Mouse (Mus musculus): Measurements from ENCODE around the gene Enpp3.

Enpp3 gene

DNA sequence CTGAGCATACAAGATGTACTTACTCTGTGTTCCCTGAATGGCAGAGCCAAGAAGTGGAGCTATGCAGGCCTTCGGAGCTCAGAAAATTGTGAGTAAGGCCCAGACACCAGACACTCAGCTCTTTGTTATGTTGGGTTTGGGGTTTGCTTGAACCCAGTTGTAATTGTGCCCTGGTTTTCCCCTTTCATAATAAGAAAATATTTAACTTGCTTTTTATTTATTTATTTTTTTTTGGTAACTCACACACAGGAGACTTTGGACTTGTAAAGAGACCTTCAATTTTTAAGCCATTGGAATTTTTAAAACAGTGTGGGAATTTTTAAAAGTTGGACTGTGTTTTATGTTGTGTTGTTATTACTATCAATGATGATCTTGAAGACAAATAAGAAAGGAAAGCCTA, at the start of gene Enpp3:
TSS of gene Enpp3 (minus strand) at position 148 of the 400 bp plus-strand sequence.
- no peak for DNase-seq

DNA sequence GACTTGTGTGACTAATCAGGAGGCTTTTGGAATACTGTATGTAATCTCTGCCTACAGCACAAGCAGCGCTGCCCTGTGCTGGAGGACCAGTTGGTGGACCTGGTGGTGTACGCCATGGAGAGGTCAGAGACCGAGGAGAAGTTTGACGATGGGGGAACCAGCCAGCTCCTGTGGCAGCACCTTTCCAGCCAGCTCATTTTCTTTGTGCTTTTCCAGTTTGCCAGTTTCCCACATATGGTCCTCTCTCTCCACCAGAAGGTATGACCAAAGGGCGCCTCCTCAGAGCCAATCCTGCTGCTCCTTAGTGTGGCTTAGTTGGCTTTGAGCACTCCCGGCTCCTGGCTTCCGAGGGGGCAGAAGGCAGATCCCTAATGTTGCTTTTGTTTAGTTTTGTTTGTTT, 45.7 kb upstream of the Enpp3 start:
- peak; percentile 76 for DNase-seq

DNA sequence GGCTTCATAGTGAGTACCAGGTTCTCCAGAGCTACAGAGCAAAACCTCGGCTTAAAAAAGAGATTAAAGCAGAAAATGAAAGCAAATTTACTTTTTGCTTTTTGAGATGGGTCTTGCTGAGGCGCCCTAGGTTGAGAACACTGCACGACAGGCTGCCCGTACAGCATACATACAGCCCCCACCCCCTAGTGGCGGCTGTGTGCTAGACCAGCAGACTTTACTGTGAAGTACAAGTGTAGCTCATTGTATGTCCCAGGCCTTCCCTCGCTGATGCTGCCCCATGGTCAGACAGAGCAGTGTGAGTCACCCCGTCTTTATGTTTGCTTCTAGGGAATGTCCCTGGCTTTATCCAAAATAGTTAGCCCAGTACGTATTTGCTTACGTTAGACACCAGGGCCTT, 43.4 kb upstream of the Enpp3 start:
- no peak for DNase-seq

DNA sequence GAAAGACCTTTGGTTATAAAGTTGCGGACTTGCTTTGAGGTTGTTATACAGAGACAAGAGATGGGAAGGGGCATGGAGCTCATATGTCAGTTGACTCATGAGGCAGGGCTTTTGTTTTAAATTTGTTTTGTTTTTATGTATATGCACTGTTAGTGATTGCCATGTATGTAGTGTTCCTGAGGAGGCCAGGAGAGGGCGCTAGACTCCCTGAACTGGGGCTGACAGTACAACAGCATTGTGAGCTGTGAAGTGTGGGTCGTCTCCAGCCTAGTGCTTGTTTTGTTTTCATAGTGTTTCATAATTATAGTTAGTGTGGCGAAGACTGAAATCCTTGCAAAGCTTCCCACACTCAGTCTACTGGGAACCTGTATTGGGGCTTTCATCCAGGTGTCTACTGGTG, 31.0 kb upstream of the Enpp3 start:
- DNase-seq = no peak

DNA sequence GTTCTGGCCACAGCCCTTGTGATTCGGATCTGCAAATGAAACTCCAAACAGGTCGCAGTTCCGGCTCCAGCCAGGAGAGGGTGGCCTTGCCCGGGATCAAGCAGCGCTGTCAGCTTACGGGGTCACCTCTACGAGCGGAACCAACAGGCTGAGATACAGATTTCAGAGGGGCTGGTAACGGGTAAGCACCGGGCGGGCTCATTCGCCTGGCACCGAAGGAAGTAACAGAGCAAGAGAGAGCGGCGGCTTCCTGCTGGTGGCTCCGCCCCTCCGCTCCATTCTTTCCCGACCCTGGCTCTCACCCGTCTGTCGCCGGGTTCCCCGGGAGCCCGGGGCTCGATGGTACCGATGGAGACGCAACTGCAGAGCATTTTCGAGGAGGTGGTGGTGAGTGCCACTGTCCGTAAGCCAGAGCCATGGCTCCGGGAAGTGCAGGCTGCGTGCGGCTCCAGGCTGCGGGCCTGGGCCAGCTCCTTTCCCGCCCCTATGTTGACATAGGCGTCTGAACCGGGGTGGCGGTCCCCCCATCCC, 27.2 kb upstream of the Enpp3 start, which contains the start of gene Med23:
TSS of gene Med23 (plus strand) at position 227 of the 531 bp plus-strand sequence.
- peak; percentile 98 for DNase-seq

DNA sequence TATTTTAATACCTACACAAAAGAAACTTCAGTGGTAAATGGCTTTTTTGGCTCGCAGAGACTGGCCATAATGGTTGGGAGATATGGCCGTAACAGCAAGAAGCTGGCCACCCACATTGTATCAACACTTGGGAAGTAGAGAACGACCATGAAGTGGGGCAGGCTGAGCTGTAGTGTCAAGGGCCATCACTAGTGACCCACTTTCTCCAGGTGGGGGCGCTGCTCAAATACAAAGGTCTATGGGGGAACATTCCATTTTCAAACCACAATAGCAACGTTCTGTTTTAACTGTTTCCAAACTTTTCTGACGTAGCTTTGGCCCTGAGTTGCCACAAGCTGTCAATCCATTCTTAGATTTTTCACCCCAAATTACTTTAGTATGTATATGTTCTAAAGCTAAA, 21.8 kb upstream of the Enpp3 start:
- no peak for DNase-seq

- no peak for DNase-seq
Observed at GRCm38 (mm10) chr10:24863146-24863545, 20.5 kb upstream of the Enpp3 start.

GRCm38 (mm10) chr10:24841998-24842397, 625 bp downstream of the Enpp3 start:
- DNase-seq = no peak

DNA sequence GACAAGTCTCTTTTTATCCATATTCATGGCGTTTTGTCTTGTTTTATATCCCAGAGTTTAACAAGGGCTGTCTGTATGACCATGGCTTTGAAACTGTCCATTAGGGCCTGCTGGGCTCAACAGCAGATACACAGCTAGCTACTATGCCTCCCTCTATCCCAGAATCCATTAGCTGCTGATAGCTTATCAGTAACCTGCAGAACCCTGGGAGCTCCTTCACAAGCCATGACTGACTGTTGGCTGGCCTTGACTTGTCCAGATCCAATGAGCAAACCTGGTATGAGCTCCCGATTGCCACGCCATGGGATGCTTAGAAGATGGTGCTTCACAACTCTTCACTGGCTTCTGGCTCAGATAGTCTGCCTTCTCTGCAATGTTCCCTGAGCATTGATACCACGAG, 1.8 kb downstream of the Enpp3 start:
- DNase-seq = no peak

- no peak for DNase-seq
Observed at GRCm38 (mm10) chr10:24836366-24837038, 6.1 kb downstream of the Enpp3 start.

DNA sequence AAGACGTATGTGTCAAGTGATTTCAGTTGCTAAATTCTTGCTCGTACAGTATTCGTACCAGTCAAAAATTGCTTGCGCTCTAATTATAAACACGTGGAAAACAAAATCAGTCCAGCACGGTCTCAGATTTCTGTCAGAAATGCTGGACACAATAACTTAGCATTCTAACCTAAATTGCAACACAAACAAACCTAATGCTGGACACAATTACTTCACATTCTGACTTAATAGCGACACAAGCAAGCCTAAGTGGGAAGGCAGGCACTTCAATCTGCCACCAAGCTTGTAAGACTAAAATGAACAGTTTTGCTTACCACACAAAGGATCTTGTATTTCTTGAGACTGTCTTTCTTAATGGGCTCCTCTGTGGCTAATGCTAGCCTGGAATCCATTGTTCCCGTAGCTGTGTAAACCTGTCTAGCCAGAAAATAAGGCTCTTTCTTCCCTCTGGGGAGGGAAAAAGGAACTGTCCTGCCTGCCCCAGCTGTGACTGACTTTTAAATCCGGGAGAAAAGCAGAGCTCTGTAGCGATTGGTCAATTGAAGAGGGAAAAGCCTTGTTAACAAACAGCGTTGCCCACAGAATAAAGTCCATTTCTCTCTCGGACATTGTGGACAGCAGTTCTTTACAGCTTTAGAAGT, 6.8 kb downstream of the Enpp3 start:
- DNase-seq = no peak

DNA sequence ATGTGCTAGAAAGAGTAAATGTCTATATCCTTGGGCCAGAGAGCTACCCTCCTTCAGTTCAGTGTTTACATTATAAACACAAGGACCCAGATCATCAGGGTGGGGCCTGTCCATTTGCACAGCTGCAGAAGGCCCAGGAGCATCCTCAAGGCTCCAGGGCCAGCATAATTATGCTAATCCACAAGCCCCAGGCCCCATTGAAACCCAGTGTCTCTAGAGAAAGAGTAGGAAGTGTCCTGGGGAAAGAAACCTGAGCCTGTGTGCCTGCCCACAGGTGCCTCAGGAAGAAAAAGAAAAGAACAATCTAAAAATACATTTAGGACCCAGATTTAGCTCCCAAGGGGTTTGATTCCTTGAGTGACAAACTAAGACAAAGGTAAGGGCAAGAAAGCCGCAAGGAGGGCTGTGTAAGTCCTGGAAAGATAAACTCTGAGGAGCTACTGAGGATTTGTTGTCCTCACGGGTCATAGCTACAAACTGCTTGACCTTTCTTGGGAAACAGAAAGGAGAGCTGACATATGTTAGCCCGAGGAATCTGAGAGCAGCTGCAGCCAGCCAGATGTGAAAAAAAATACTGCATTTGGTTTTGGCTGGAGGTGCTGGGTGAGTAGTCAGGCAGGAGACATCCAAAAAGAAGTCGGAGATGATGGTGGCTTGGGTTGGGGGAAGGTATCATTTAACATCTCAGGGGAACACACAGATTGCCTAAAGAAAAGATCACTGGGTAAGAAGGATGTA, 7.8 kb downstream of the Enpp3 start:
- no peak for DNase-seq

DNA sequence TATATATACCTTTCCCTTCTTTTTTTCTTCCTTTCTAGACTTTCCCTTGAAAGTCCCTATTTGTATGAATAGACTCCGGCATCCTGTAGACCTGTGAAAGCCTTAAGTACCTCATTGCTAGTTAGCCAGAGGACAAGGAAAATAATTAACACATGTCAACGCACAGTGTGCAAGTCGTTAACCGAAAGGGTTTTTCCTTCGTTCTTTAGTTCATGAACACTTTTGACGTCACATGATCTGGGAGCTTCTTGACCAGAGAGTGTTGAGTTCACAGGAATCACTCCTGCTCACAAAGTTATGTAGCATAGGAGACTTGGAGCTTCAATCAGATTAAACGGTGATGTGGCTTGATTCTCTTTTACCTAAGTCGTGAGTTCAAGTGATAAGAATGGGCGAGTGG, 10.3 kb downstream of the Enpp3 start:
- no peak for DNase-seq

DNA sequence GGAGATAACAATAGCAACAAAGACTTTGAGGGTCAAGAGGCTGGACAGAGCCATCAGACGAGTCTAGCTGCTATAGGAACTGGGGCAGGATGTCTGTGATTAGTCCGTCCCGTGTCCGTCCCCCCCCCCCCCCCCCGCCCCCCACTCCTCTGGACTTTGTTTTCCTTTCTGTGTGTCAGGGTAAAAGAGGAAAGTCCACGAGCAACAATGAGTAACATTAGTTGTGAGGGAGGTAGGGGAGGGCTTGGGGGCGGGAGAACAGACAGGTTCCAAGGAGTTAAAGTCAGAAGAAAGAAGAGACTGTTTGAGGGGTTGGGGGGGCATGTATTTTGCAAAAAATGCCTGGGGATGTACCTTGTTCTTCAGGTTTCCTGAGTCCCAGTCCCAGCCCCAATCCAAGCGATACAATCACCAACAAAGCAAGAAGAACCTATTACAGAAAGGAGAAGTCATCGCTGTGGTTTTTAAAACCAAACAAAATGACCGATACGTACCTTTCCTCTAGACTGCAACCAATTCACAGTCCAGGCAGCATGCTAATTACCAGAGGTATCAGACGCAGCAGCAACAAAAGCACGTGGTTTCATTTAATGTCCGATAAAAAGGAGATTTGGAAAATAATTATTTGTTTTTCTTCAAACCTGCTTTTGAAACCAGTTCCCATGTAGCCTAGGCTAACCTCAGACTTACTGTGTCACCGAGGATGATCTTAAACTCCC, 11.1 kb downstream of the Enpp3 start:
- DNase-seq = no peak

- DNase-seq = no peak
Observed at GRCm38 (mm10) chr10:24830448-24830847, 12.2 kb downstream of the Enpp3 start.

DNA sequence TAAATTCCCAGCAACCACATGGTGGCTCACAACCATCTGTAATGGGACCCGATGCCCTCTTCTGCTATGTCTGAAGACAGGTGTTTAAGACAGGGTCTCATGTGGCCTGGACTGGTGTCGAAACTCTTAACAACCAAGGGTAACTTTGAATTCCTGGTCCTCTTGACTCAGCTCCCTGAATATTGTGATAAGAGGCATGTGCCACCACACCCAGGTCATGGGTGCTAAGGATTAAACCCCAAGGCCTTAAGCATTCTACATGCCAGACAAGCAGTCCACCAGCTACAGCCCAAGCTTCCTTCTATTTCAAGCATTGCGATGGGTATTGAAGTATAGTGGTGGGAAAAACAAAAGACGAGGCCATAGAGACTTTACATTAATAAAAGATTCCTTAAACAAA, 14.5 kb downstream of the Enpp3 start:
- DNase-seq = no peak

DNA sequence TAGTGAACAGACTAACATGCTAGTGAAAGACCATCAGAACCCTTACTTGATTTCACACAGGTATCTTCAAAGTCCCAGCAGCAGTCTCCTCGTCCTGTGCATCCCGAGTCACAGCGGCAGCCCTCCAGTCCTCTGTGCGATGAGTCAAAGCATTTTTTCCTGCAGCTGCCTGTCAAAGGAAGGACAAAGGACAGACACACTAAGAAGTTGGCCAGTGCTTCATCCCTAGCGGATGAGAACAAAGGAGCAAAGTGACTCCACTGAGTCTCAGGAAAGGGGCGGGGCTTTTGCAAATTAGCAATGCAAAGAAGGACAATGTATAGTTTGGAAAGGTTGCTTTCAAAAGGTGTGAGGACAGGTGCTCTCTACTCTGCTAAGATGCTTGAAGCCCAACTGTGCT, 16.5 kb downstream of the Enpp3 start:
- no peak for DNase-seq

GRCm38 (mm10) chr10:24825456-24826081, 17.1 kb downstream of the Enpp3 start:
- DNase-seq = no peak

DNA sequence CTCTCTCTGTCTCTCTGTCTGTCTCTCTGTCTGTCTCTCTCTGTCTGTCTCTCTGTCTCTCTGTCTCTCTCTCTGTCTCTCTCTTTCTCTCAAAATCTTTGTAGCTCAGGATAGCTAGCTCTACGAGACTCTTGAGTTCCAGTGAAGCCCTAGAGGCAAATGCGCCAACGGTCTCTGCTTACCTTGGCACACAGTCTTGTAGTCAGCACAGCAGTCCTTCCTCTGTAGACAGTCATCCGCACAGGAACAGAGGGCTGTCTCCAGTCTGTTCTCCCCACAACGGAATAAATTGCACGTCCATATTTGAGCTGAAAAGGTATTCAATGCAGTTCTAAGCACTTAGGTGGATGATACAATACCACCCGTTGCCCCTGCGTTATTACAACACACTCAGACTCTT, 18.0 kb downstream of the Enpp3 start:
- DNase-seq = no peak

DNA sequence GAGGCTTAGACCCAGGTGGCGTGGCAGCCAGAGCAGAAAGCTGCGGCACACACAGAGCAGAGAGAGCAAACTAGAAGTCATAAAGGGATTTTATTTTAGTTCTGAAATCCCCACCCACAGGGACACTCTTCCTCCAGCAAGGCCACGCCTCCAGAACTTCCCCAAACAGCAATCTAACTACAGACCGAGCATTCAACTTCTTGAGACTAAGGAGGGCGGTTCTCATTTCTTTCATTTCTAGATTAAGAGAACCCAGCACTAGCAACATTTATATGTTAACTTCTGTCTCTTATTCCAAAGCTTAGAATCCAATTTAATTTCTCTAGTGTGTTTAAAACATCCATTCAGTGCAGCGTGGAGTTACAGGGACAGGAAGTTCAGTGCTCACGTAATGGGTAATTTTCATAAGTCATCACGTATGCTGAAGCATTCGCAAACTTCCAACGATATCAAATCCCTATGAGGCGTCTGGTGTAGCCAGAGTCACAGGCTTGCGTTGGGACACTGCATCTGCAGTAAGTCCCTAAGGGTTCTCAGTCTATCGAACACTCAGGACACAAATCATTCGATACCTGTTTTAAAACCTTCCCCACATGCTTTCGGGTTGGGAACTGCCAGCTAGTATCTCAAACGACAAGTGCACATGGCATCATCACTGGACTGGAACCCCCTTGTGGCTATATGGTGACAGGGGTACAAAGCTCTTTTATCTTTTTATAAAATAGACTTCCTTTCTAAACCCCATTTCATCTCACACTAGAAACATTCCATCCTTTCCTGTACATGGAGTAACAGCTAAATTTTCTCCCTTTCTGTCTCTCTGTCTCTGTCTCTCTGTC, 18.7 kb downstream of the Enpp3 start:
- DNase-seq = no peak

DNA sequence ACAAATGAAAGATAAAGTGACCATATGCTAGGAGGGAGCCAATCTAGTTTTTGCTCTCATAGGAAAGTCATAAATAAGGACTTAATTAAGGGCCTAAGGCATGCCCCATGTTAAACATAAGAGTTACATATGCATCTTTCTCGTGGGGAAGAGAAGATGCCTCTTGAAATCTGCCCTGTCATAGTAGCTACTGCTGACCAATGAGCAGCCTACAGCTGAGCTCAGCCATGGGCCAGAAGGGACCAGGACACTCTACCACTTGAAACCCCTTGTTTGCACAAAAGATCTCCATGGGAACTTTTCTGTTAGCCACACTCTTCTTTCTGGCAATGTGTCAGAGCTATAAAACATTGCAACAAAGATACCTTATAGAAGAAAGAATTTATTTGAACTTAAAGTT, 19.4 kb downstream of the Enpp3 start:
- DNase-seq = no peak

GRCm38 (mm10) chr10:24822842-24823241, 19.8 kb downstream of the Enpp3 start:
- no peak for DNase-seq

All from cerebellum, adult 11-12 months (tissue).